Mouse (Mus musculus): ENCODE data around the gene Ergic2. TPM values are rescaled to one million over a fixed set of nuclear protein-coding genes. Genes with fewer than 3 reads are reported as not detected.
"Not testable (repeated sequence)": the region's sequence is repeated elsewhere in the genome, so short reads cannot be mapped to it uniquely, and the experiment has no call there.

Gene Ergic2
- total RNA-seq, 2 experiments from 2014 or later: 75.9 to 78.7 TPM

- peak; percentile 52 to 62 for DNase-seq (ENCODE audit: low spot score in 2 of 2)
These were observed 2.6 kb upstream of the Ergic2 start for GRCm38 (mm10) chr6:148214765-148215164.

GRCm38 (mm10) chr6:148211391-148211876 is 740 bp downstream of the Ergic2 start:
- no peak for DNase-seq (ENCODE audit: low spot score in 2 of 2)

DNA sequence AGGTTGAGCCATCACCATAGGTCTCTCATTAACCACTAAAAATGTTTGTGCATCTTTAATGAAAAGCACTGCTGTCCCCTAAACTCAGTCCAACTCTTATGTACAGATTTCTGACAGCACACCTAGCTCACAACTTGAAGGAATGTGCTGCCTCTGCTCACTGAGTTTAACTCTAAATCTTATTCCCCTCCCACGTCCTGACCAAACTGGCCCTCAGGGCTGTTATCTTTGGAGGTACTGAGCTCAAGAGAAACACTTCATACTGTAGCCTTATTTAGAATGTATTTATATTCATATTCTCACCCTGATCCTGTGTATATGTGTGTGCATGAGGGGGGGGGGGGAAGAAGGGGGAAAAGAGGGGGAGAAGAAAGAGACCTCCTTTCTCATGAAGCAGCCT is 4.7 kb downstream of the Ergic2 start:
- DNase-seq (ENCODE audit: low spot score in 2 of 2): no peak

DNA sequence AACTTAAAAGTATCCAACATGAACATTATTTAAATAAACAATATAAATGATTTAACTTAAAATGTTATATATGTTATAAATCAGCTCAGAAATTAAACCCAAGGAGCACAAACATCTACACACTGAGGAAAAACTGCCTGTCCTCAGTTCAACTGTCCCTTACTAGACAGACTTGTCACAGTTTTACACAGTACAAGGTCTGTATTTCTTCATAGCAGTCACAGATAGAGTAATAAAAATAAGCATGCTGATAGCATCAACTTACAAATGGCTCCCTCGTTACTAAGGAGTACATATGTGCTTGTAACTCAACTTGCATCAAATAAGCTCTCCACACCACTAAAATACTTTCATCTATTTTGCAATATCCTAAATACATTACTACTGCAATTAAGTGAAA is 7.0 kb downstream of the Ergic2 start:
- no peak for DNase-seq (ENCODE audit: low spot score in 2 of 2)

DNA sequence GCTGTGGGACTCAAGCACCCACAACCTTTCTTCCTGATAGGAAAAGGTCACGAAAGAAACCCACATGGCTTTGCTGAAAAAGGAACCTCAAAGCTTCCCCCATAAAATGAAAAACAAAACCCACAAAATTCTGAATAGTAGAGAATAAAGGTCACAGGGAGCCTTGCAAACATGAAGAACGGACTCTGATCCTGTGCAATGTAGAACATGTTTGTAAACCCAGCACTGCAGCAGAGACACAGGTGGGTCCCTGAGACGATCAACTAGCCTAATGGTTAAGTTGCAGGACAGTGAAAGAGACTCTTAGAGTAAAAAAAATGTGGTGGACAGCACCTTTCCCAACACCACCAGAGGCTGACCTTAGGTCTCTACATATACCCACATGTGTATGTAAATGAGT is 12.4 kb downstream of the Ergic2 start:
- DNase-seq (ENCODE audit: low spot score in 2 of 2): no peak

- DNase-seq (ENCODE audit: low spot score in 2 of 2): no peak
These were observed 13.0 kb downstream of the Ergic2 start for GRCm38 (mm10) chr6:148199177-148199576.

- DNase-seq (ENCODE audit: low spot score in 2 of 2): no peak
These were observed 18.0 kb downstream of the Ergic2 start for GRCm38 (mm10) chr6:148193972-148194701.

DNA sequence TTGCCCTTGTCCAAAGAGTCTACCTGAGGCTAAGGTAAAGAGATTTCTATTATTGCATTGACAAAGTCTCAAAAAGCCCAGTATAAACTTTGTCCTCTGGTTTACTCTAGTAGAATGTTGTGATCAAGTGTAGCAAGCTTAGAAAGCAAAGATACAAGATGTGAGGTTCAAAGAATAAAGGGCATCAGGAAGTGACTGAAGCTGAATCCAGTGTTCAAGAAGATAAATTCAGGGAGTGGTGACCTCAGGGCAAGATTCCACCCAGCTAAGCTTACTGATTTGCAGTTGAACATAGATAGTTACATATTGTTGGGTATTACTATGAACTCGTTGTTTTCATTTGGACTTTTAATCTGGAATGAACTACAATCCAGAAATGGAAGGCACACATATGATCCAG is 26.5 kb downstream of the Ergic2 start:
- no peak for DNase-seq (ENCODE audit: low spot score in 2 of 2)

DNA sequence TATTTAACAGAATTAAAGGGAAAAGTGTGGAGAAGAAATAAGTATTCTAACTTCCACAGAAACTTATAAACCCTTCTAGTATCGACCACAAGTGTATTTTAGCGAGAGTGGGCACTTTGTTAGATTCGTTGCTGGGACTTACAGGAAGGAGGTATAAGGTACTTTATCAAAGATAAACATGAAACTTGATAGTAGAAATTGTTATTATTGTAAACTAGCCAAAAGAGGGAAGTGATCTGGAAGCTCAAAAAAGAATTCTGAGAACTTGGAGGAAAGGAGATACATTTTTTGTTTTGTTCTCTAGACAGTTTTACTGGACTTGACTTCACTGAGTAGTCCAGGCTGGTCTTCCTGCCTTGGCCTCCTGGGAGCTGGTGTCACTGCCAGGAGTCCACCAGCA is 39.3 kb downstream of the Ergic2 start:
- no peak for DNase-seq (ENCODE audit: low spot score in 2 of 2)

GRCm38 (mm10) chr6:148152305-148152704 is 59.9 kb downstream of the Ergic2 start:
- DNase-seq (ENCODE audit: low spot score in 2 of 2): not testable (repeated sequence)

- DNase-seq (ENCODE audit: low spot score in 2 of 2): no peak
These were observed 69.8 kb downstream of the Ergic2 start for GRCm38 (mm10) chr6:148142421-148142820.

DNA sequence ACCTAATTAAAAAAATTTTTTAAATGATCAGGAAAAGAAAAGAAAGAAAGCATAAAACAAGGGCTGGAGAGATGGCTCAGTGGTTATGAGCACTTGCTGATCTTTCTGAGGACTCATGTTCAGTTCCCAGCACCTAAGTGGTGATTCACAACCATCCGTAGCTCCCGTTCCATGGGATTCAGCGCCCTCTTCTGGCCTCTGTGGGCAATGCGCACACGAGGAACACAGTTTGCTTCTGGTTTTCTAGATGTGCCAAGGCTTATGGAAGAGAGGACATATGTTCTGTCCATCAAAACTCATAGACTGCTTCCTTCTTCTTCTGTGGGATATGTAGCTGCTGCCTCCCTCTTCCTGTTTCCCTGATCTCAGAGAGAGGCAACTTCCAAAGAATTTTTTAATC is 70.3 kb downstream of the Ergic2 start:
- DNase-seq (ENCODE audit: low spot score in 2 of 2): no peak

GRCm38 (mm10) chr6:148139288-148139995 is 72.7 kb downstream of the Ergic2 start:
- no peak for DNase-seq (ENCODE audit: low spot score in 2 of 2)

GRCm38 (mm10) chr6:148135769-148136382 is 76.3 kb downstream of the Ergic2 start:
- peak; percentile 82 to 88 for DNase-seq (ENCODE audit: low spot score in 2 of 2)

GRCm38 (mm10) chr6:148133536-148133935 is 78.6 kb downstream of the Ergic2 start:
- no peak for DNase-seq (ENCODE audit: low spot score in 2 of 2)

GRCm38 (mm10) chr6:148132314-148132713 is 79.9 kb downstream of the Ergic2 start:
- no peak for DNase-seq (ENCODE audit: low spot score in 2 of 2)

Other genes starting within 250 kb of the Ergic2 start
- gene Far2, start 165.1 kb downstream of the Ergic2 start, total RNA-seq (2021): 10 to 100 TPM; 27.2 to 29.8 TPM
- 10 to 100 TPM; 19.7 to 24.2 TPM for gene Tmtc1, start 232.0 kb upstream of the Ergic2 start, total RNA-seq (2021)

Data from layer of hippocampus, postnatal 10 days (tissue).